Mouse (Mus musculus) stomach, postnatal 0 days (tissue): ENCODE data around the gene Sh2d4b.

Source experiments
- CTCF ChIP-seq: IDR thresholded peaks from 2 replicates; pipeline ENCODE4 v1.5.1; 2016; ENCODE audit warnings: antibody characterized with exemption, low read depth, mild to moderate bottlenecking, moderate library complexity
- EP300 ChIP-seq: optimal IDR thresholded peaks from 2 replicates; pipeline ENCODE3; 2016; ENCODE audit warnings: antibody characterized with exemption

DNA sequence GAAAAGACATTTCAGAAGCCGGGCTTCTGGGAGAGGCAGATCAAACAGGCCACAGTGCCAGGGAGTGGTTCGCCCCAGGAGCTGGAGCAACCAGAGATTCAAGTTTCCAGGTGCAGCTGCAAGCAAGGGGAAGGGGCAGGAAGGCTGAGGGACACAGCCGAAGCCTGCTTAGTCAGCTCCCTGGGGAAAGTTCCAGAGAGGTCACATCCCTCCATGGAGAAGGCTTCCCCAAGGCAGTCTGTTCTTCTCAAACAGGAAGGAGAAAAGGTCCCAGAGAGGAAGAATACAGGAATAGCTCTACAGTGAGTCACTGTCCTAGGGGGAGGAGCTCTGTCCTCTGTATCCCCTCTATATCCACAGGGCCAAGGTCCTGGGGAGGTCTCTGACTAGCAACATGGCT lies 21.6 kb upstream of the Sh2d4b start:
- no peak for TF ChIP-seq EP300
- no peak for TF ChIP-seq CTCF
